Mouse (Mus musculus) erythroblast, embryonic 14.5 days (primary cell): ENCODE measurements around the gene Ankrd11. TPM values are rescaled to one million over a fixed set of nuclear protein-coding genes. Genes with fewer than 3 reads are reported as not detected.

Experiments
- H3K27me3 ChIP-seq: 2 replicates; pipeline ENCODE4 v1.6.1; 2012; ENCODE audit warnings: inconsistent platforms; ENCODE audit not compliant: control insufficient read depth
- H3K36me3 ChIP-seq: 2 replicates; pipeline ENCODE4 v1.6.1; 2012; ENCODE audit warnings: mild to moderate bottlenecking, inconsistent platforms; ENCODE audit not compliant: control insufficient read depth
- H3K4me1 ChIP-seq: 2 replicates; pipeline ENCODE4 v1.6.1; 2012; ENCODE audit warnings: inconsistent platforms; ENCODE audit not compliant: control insufficient read depth
- H3K4me3 ChIP-seq: replicated peaks from 2 replicates; pipeline ENCODE3; 2012; ENCODE audit warnings: moderate library complexity, mild to moderate bottlenecking, inconsistent platforms
- H3K9me3 ChIP-seq: 2 replicates; pipeline ENCODE4 v1.6.1; 2012; ENCODE audit warnings: low read length, inconsistent platforms, mixed read lengths; ENCODE audit not compliant: control insufficient read depth
- GATA1 ChIP-seq: IDR thresholded peaks from 2 replicates; pipeline ENCODE4 v1.6.1; 2012; ENCODE audit warnings: low read length, inconsistent platforms, mixed read lengths
- TAL1 ChIP-seq: IDR thresholded peaks from 3 replicates; pipeline ENCODE4 v1.6.1; 2012; ENCODE audit warnings: low read length, inconsistent platforms, mixed read lengths
- polyA plus RNA-seq: library from polyadenylated mRNA; stranded (reverse); fragments of >175 nt; gene quantifications from 2 replicates; pipeline ENCODE4 v1.2.3, GENCODE M21; 2012

Ankrd11 gene
- 6.3 and 8.2 TPM in 2 replicates for polyA plus RNA-seq

DNA sequence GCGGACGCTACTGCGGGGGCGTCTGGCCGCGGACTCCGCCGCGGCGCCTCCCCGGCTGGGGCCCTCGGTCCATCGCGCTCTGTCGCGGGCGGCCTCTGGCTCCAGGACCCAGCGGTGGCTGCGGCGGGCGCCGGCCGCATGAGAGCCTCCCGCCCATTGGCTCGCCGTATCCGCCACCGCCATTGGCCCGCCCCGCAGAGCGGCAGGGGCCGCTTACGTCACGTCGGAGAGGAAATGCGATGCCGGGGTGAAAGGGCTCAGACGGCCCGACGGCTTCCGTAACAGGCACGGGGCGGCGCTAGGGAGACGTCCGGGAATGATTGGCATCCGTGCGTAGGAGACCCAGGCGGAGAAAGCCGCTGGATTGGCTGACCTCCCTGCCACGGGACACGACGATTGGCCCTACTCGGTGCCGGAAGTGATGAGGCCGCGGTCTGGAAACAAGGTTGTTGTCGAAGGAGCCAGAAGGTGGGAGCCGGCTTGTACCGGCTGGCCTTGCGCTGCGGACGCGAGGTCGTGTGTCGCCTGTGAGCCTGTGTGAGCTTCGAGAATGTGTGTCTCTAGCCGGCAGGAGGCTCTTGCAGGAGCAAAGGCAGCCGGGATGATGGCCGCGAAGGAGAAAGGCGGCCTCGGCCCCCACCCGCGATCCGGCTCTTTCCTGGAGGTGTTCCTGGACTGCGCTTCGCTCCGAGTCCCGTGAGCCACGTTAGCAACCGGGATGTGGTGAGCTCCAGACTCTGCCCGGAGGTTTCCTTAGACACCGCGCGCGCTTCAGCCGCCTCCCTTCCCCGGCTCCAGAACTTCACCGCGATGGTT lies at the start of gene Ankrd11:
Gene Ankrd11 (minus strand): TSS at position 120 of the 816 bp plus-strand sequence.
- TF ChIP-seq GATA1 = no peak
- TF ChIP-seq TAL1 = no peak
- peaks cover 56% of the 10 kb centered on the region for H3K4me1 ChIP-seq
- no peaks in the 10 kb centered on the region for H3K9me3 ChIP-seq
- H3K4me3 ChIP-seq = peak within 1 kb of the TSS; percentile 98
- no peaks in the 10 kb centered on the region for H3K27me3 ChIP-seq
- H3K36me3 ChIP-seq = peaks cover 30% of the 10 kb centered on the region

DNA sequence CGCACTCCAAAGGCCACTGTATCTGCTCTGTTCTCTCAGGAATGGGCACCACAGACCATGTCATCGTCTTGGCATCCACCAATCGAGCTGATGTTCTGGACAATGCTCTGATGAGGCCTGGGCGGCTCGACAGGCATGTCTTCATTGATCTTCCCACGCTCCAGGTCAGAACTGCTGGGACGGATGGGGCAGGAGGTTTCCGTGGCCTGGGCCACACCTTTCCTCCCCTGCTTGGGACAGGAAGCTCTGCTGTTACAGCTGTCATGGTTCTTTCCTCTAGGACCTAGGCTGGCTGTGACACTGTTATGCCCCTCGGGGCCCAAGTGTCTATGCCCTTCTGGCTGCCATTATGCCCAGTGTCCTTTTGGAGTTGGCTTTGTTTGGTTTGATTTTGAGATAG lies 45.2 kb upstream of the Ankrd11 start:
- peaks cover 97% of the 10 kb centered on the region for H3K36me3 ChIP-seq
- no peaks in the 10 kb centered on the region for H3K4me1 ChIP-seq
- TF ChIP-seq TAL1 (no peak), GATA1 (no peak)
- H3K9me3 ChIP-seq = no peaks in the 10 kb centered on the region
- no peak overlapping the region for H3K4me3 ChIP-seq
- H3K27me3 ChIP-seq = no peaks in the 10 kb centered on the region

DNA sequence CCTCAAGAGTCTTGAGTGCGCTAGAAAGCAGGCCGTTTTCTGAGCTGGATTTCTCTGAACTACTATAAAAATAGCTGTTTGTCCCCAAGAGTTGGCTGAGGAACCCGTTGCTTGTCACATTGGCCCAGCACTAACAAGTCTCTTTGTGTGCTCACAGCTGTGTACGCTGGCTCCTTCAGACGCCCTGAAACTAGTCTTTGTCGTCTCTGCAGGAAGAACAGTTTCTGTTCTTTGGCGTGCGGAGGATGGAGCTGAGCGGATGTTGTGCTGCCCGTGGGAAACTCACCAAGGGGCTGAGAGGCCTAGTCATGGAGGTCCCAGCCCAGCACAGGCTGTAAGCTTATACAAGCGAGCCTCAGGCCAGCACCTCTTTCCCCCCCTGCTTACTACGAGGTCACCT lies 41.5 kb upstream of the Ankrd11 start:
- H3K4me3 ChIP-seq = no peak overlapping the region
- TF ChIP-seq TAL1 (no peak), GATA1 (no peak)
- no peaks in the 10 kb centered on the region for H3K4me1 ChIP-seq
- H3K9me3 ChIP-seq = no peaks in the 10 kb centered on the region
- no peaks in the 10 kb centered on the region for H3K27me3 ChIP-seq
- H3K36me3 ChIP-seq = peaks cover 94% of the 10 kb centered on the region

DNA sequence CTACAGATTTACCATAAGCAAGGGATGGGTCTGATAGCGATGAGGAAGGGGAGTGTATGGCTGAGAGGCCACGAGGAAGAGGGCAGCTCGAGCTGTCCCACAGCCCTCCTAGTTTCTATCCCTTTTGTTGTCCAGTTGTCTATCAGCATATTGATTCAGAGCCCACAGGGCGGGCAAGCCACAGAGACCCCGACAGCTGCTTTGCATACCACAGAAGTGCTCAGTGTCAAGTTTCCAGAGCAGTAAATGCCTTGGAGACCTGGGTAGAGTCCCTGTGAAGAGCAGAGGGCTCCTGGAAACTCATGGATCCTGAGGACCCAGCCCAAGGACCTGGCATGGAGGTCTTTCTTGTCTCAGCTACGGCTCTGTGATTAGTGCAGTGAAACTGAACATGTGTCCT lies 40.9 kb upstream of the Ankrd11 start:
- no peaks in the 10 kb centered on the region for H3K27me3 ChIP-seq
- no peaks in the 10 kb centered on the region for H3K9me3 ChIP-seq
- H3K4me1 ChIP-seq = peaks cover under 1% of the 10 kb centered on the region; the same call in 1 of the 2 replicates
- H3K36me3 ChIP-seq = peaks cover 93% of the 10 kb centered on the region
- TF ChIP-seq TAL1 (no peak), GATA1 (no peak)
- no peak overlapping the region for H3K4me3 ChIP-seq

DNA sequence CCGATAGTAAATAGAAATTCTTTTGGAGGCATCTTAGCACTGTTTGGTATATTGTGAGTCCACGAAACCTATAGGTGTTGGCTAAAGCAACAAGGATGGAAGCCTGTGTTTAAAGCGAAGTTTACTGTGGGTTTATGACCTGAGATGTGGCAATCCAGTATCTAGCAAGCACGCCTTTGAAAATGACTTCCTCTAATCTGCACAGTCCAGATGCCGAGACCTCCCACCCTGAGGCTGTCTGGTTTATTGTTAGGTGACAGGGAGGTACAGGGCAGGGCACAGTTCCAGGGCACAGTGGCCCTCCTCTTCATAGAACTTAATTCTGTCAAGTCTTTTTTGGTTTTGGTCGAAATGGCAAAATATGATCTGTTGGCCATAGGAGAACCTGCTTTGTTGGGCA lies 35.1 kb upstream of the Ankrd11 start:
- Histone ChIP-seq H3K9me3 (no peaks in the 10 kb centered on the region), H3K4me1 (peaks cover 18% of the 10 kb centered on the region), H3K4me3 (no peak overlapping the region), H3K36me3 (peaks cover 95% of the 10 kb centered on the region), H3K27me3 (no peaks in the 10 kb centered on the region)
- no peak for TF ChIP-seq TAL1
- TF ChIP-seq GATA1 = no peak

DNA sequence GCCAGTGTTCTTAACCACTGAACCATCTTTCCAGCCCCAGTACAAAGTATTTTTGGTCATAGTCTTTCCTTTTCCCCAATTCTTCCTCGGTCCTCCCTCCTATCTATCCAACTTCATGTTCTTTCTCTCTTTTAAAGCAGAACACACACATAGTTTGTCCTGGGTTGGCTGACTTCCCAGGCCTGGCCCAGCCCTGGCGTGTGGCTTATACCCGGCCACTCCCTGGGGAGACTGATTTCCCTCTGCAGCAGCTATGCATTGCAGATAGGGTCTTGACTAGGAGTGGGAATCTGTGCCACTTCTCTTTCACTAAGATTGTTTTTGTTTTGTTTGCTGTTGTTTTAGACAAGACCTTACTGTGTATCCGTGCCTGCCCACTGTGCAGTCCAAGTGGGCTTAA lies 29.1 kb upstream of the Ankrd11 start:
- Histone ChIP-seq H3K27me3 (no peaks in the 10 kb centered on the region), H3K36me3 (peaks cover 85% of the 10 kb centered on the region), H3K9me3 (no peaks in the 10 kb centered on the region), H3K4me1 (peaks cover 23% of the 10 kb centered on the region), H3K4me3 (no peak overlapping the region)
- TF ChIP-seq TAL1 (no peak), GATA1 (no peak)

DNA sequence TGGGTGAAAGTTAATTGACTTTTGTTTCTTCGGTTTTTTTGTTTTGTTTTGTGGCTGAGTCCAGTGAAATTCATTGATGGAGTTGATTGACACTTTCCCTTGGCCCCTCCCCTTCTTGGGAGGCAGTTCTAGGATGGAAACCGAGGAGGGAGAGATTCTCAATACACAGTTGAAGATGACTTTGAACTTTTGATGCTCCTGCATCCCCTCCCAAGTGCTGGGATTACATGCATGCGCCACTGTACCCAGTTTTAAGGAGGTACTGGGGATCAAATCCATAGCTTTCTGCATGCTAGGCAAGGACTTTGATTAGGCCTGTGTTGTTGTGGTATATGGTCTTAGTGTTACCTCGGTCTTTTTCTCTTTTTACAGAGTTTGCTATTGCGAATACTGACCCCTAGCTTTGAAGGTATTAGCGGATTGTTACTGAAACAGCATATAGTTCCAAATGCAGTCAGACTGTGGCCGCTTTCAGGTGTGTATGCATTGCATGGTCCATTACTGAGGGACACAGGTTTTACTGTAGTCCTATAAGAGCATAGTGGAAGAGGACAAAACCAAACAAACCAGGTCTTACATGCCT lies 24.1 kb upstream of the Ankrd11 start:
- Histone ChIP-seq H3K36me3 (peaks cover 41% of the 10 kb centered on the region), H3K4me3 (peak overlapping the region; percentile 100), H3K9me3 (0 out of 2 replicates have a peak, but pooled peaks cover 2% of the 10 kb centered on the region), H3K27me3 (no peaks in the 10 kb centered on the region), H3K4me1 (peaks cover 44% of the 10 kb centered on the region)
- TF ChIP-seq TAL1 (no peak), GATA1 (no peak)

DNA sequence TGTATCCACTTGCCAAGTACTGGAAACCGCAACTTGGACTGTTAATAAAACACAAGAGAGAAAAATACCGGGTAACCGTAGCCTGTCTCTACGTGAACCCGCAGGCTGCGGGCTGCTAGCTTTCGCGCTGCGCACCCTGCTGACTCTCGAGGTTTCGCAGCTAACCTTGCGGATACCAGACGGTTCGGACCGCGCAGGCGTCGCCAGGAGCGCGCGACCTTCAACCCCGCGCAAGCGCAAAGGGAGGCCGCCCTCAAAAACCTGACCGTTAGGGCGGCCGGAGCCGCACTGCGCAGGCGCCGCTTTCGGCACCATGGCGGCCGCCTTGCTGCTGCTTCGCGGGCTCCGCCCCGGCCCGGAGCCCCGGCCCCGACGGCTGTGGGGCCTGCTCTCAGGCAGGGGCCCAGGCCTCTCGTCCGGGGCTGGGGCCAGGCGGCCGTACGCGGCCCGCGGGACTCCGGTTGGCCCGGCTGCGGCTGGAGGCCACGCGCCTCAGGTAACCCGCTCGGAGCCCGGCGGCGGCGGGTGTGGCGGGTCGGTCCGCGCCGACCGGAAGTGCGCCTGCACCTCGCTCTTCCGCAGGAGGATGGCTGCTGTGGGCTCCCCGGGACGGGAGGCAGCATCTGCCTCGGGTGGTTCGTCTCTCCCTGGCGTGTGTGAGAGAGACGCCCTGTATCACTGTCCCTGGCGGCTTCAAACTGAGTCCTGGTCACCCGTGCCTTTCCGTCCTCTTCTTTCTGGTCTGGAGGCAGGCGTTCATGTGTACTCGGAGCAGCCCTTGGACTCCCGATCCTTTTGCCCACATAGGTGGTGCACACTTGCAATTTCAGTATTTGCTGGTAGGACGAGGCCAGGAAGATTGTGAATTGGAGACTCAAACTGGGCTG lies 23.4 kb upstream of the Ankrd11 start:
- peaks cover 37% of the 10 kb centered on the region for H3K36me3 ChIP-seq
- H3K4me1 ChIP-seq = peaks cover 44% of the 10 kb centered on the region
- H3K4me3 ChIP-seq = peak overlapping the region; percentile 100
- no peaks in the 10 kb centered on the region for H3K27me3 ChIP-seq
- H3K9me3 ChIP-seq = 0 out of 2 replicates have a peak, but pooled peaks cover 2% of the 10 kb centered on the region
- TF ChIP-seq GATA1 (no peak), TAL1 (no peak)

DNA sequence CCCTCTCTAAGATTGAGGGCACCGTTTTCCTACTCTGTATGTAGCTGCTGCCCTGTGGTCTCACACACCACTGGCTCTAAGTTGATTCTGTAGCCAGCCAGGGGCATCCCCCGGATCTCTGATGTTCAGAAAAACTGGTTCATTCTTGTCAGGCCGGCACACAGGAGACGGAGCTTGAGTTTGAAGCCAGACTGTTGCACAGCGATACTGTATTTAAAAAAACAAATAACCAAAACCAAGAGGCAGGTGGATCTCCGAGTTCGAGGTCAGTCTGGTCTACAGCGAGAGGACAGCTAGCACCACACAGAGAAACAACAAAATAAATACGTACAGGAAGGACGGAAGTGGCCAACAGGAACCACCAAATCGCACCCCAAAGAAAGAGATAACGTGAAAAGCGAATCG lies 22.7 kb upstream of the Ankrd11 start:
- Histone ChIP-seq H3K27me3 (no peaks in the 10 kb centered on the region), H3K36me3 (peaks cover 33% of the 10 kb centered on the region), H3K4me3 (peak overlapping the region; percentile 100), H3K9me3 (0 out of 2 replicates have a peak, but pooled peaks cover 2% of the 10 kb centered on the region), H3K4me1 (peaks cover 44% of the 10 kb centered on the region)
- TF ChIP-seq GATA1 = no peak
- no peak for TF ChIP-seq TAL1
